Mouse (Mus musculus) lung, adult 2 months (tissue): ENCODE data around the gene Slit3.

Source experiments
- CTCF ChIP-seq: fragments of 200-500 bp; IDR thresholded peaks from 2 replicates; pipeline ENCODE4 v1.5.1; 2011; ENCODE audit warnings: mild to moderate bottlenecking, low read length, control low read depth; ENCODE audit not compliant: insufficient read depth
- POLR2A ChIP-seq: fragments of 200-500 bp; IDR thresholded peaks from 2 replicates; pipeline ENCODE4 v1.6.1; 2011; ENCODE audit warnings: low read depth, mild to moderate bottlenecking, control low read depth, low read length, borderline replicate concordance; ENCODE audit errors: extremely low read depth

GRCm38 (mm10) chr11:35472842-35473616, 352.0 kb downstream of the Slit3 start:
- TF ChIP-seq CTCF (no peak), POLR2A (no peak)
